Mouse (Mus musculus) embryo, embryonic 11.5 days (tissue): ENCODE data around the gene Slc35b3.
A peak's percentile ranks its signal among the peaks of the same experiment; 100 is the strongest.

Experiments
- DNase-seq: peaks from one replicate; pipeline ENCODE4 v3.0.0-alpha.2; 2012; ENCODE audit warnings: low read depth, low spot score

Gene Slc35b3

DNA sequence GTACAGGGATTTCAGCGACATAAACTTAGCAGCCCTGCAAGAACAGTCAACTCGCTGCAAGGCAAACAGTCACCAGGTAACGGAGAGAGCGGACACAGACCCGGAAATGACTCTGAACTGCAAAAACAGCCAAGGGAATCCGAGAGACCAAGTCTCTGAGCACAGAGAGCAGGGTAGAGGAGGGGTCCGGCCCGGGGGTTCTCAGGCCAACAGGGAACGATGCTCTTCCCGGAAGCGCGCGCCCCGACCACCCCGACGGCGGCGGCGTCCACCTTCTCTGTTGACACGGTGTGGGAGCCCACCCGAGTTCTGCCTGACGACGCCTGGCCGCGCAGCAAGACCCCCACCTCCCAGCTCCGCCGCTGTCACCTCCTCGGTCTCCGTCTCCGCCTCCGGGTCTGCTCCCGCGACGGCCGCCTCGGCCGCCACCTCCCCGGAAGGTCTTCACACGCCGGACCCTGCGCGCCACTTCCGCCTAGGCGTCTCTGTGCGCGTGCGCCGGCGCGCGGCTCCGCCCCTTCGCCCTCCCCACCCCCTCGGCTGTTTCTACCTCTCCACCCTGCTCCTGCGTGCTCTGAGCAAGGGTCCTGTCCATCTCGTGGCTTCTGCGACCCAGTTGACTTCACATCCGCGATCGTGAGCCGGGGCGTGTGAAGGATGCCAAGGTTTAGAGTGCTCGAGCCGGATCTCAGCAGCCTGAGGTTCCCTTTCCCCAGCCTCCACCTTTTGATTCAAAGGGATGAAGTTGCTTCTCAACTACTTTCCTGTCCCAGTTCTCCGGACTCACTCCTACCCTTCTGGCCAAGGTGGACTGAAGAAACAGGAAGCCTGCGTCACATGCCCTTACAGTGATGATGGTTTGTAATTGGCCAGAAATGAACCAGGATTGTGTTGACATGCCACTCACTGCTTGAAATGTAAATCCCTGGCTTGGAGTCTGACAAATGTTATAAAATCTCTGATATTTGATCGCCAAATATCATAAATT is at the start of gene Slc35b3:
Gene Slc35b3, minus strand, starts transcription at position 813 of the 988 bp plus-strand sequence.
- peak; percentile 72 for DNase-seq

GRCm38 (mm10) chr13:39010280-39010679 is 49.6 kb upstream of the Slc35b3 start:
- DNase-seq, result no peak

DNA sequence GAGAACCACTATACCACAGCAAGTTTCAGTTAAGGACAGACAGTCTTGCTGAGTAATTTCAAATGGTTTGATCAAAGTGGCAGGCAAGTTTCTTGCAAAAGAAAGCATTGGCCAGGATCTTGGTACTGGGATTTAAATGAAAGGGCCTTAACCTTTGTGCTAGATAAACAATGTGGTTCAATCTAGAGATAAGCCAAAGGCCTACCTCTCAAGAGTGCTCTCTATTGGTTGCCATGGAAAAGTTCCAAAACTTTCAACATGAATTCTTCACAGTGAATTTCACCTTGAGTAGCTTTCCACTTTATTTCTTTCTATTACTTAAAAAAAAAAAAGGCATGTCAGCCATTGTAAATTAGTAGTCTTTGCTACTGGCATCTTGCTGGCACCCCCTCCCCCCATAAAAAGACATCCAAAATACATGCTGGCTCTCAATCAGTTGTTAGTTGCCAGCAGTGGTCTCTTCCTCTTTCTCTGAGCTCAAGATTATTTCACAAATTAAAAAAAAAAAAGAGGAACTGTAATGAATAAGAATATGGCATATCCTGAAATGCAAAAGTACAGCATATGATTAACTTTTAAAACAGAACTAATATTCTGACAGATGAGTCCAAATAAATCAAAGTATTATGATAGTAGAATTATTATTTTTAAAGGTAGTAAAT is 42.6 kb upstream of the Slc35b3 start:
- no peak for DNase-seq

DNA sequence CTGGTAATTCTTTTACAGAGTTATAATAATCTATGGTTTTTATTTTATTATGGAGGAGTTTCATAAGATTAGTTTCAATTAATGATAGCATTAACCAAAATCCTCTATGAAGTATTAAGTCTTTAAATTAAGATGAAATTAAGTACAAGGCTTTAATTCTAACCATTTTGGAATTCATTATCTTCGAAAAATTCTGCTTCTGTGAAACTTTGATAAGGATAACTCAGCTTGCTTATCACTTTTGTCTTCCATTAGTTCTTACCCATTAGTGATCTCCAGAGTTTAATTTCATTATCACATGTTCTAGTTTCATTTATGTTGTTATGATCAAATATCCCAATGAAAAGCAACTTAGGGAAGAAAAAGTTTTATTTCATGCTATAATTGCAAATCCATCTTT is 41.7 kb upstream of the Slc35b3 start:
- DNase-seq, result no peak

DNA sequence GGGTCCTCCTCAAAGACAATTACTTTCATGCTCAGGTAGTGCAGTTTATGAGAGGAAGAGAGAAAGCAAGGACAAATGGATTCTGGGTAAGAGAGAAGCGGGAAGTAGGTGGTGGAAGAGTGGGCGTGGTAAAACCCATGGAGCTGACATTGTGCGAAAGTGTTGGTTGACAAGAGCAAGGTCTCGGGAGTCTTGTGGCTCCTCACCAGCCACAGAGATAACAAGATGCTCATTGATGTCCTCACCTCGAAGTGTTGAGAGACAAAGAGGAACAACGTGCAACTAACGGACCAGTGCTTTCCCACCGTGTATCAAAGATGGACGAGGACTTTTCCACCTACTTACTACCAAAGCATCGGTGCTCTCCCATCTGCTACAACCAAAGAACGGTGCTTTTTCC is 40.8 kb upstream of the Slc35b3 start:
- no peak for DNase-seq

DNA sequence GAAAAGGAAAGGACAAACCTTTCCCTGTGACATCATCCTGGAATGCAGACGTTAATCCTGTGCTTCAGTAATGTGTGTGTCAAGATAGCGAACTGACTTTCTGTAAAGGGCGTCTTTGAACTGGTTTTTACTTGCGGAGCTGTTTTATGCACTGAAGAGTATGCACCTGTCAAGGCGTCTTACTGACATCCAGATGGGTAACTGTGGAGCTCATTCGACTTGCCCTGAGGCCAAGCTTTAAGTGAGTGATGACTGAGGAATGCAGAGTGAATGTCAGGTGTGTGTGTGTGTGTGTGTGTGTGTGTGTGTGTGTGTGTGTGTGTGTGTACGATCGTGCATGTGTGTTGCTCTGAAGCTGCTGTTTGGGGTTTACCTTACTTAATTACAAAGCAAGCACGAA is 38.3 kb upstream of the Slc35b3 start:
- no peak for DNase-seq

GRCm38 (mm10) chr13:38992529-38992928 is 31.9 kb upstream of the Slc35b3 start:
- no peak for DNase-seq

GRCm38 (mm10) chr13:38983751-38984150 is 23.1 kb upstream of the Slc35b3 start:
- DNase-seq, result no peak

DNA sequence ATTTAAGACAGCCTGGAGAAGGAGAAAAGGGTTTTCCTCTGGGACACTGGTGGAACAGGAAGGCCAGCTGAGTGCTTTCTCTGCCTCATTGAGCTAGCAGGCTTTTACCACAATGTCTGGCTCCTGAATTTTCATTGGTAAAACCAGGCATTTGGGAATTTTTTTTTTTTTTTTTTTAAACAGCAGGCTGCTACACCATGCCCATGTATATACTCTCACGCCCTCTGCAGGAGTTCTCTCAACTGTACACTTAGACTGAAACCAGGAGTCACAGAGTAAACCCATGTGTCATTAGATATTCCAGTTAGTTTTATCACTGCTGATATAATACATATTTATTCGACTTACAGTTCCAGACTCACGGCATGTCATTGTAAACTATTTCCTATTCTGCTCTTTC is 20.2 kb upstream of the Slc35b3 start:
- DNase-seq, result no peak

DNA sequence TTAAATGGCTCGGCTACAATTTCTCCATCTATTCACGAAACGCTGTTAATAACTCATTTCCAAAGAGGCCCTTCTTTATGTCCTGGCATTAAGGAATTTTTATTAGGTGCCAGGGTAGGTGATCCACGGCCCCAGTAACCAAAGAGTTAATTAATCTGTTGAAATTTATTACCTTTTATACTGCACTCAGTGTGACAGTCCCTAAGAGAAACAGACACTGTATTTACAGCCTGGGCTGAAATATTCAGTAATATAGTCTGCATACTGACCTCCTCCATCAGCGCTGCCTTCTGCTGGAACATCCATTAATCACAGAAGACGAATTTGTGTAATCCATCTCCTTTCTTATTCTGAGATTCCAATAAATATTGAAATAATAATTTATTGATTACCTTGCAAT is 16.3 kb upstream of the Slc35b3 start:
- DNase-seq, result no peak

GRCm38 (mm10) chr13:38975853-38976252 is 15.2 kb upstream of the Slc35b3 start:
- no peak for DNase-seq

DNA sequence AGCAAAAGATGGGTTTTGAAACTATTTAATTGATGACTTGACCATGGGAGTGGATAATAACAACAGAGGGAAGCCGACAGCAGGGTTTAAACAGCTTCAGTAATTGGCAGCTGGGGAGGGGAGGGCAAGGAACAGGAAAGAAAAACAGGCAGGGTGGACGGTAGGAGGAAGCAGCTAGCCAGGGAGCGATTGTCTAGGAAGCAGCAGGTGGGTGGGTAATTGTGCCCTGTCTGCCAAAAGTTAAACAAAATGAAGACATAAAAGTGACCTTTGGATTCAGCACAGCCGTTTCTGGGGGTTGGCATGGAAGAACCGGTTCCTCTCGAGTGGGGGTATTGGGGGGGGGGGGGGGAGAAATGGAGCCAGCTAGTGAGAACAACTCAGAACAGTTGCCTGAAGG is 11.9 kb upstream of the Slc35b3 start:
- DNase-seq, result no peak

DNA sequence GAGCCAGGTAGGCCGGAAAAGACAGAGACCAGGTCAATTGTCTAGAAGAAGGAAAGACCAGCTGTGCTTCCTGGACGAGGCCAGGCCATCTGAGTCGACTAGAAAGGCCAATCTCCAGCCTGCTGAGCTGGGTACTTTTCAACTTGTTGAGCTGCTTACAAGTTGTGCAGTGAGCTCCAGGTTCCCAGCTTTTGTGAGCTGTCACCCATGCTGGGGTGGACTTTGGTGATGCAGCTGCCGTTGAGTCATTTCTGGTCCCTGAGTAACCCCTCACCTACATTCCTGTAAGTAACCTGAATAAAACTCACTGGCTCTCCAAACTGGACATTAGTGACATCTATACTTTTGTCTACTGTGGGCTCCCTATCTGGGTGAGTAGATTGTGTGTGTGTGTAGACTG is 10.4 kb upstream of the Slc35b3 start:
- no peak for DNase-seq

GRCm38 (mm10) chr13:38967518-38967917 is 6.8 kb upstream of the Slc35b3 start:
- no peak for DNase-seq

- DNase-seq, result no peak
Measured at GRCm38 (mm10) chr13:38966922-38967448, 6.3 kb upstream of the Slc35b3 start.

GRCm38 (mm10) chr13:38962771-38963170 is 2.1 kb upstream of the Slc35b3 start:
- no peak for DNase-seq

DNA sequence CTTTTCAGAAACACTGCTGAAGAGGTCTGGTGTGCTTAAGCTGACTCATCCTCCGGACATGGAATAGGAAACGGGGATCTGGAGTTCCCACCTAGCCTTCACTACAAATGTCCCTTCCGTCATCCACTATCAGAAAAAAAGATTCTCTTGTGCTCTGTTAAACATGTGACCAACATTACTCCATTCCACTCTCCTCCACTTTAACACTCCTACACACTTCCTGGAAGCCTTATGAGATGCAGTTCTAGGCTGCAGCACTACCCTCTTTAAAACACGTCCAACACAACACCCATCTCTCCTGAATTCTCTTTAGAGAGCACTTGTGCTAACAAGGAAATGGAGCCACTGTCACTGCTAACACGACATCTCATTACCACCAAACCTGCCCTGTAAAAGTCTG is 2.6 kb downstream of the Slc35b3 start:
- no peak for DNase-seq

DNA sequence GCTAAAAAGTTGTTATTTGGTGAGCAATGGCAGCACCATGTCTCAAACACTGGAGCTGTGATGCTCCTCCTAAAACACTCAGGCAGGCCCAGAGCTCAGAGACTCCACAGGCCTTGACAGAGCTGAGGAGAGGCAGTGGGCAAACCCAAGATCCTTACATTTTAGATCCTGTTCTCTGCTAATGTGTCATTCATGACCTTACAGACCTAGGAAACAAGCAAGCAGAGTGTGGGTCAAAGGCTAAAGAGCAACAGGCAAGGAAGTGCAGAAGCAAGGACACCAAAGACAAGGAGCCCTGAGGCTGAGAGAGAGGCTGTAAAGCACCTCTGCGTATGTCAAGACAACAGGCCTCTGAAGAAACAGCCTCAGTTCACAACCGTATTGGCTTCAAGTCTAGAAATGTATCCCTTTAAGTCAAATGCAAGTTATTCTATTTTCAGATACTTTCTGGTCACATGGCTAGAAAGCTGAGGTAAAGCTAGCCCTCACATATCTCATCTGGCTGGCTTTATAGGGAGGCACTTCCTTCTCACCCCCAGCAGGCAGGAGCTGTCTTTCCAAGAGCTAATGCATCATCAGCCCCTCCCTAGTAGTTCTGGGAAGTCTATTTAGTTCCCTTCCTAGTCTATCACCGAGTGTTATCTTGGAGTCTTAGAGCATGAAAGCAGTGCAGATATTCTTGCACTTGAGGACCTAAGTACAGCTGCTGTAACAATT is 14.2 kb downstream of the Slc35b3 start:
- DNase-seq, result no peak

- no peak for DNase-seq
Measured at GRCm38 (mm10) chr13:38945767-38946166, 14.9 kb downstream of the Slc35b3 start.

DNA sequence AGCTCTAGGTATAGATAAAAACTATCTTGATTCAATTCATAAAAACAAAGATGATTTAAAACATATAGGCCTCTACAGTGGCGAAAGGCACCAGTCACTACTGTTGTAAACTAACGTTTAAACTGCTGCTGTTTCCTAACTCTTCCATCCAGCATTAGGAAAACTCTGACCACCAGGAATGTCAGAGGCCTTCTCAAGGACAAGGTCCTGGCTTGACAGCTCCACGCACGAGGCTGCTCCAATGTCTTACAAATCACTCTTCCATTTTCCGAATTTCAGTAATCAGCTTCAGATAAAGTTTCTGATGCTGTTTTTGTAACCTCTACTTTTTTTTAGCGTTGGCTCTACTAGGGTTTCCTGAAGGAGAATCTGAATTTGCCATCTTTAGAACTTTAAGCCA is 15.7 kb downstream of the Slc35b3 start:
- DNase-seq, result no peak

DNA sequence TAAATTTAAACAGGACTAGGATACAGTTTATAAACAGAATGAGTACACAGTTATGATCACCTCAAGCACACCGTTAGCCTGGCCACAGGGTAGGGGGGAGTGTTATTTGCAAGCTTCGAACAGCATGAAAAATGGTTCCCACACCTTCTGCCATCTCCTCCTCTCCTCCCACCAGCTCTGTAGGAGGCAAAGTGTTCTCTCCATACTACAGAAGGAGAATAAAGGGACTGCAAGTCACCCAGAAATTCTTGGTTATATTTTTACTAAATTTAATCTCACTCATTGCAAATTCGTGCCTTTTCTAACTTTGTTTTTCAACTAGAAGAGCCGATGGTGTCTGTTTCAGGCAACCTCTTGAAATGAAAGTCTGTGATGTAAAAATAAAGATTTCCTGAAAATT is 18.9 kb downstream of the Slc35b3 start:
- no peak for DNase-seq

- no peak for DNase-seq
Measured at GRCm38 (mm10) chr13:38941280-38941679, 19.4 kb downstream of the Slc35b3 start.
